Mouse (Mus musculus) cortical plate, adult 2 months (tissue): ENCODE measurements around the gene Peg12.

Experiments
- CTCF ChIP-seq: fragments of 200-500 bp; IDR thresholded peaks from 2 replicates; pipeline ENCODE4 v1.5.1; 2011; ENCODE audit warnings: mild to moderate bottlenecking, control low read depth, low read length; ENCODE audit not compliant: insufficient read depth; ENCODE audit errors: extremely low read depth
- POLR2A ChIP-seq: fragments of 200-500 bp; IDR thresholded peaks from 2 replicates; pipeline ENCODE4 v1.6.1; 2011; ENCODE audit warnings: mild to moderate bottlenecking, low read length, control low read depth; ENCODE audit not compliant: insufficient read depth; ENCODE audit errors: extremely low read depth

GRCm38 (mm10) chr7:62486139-62486538, 21.8 kb upstream of the Peg12 start:
- TF ChIP-seq CTCF (no peak), POLR2A (no peak)
